Mouse (Mus musculus): ENCODE results near the gene Mrps21. TPM values are rescaled to one million over a fixed set of nuclear protein-coding genes. Genes with fewer than 3 reads are reported as not detected.

Mrps21 gene
- 5.5 and 129 TPM in 2 replicates for polyA plus RNA-seq (2012; ENCODE audit: low replicate concordance)

DNA sequence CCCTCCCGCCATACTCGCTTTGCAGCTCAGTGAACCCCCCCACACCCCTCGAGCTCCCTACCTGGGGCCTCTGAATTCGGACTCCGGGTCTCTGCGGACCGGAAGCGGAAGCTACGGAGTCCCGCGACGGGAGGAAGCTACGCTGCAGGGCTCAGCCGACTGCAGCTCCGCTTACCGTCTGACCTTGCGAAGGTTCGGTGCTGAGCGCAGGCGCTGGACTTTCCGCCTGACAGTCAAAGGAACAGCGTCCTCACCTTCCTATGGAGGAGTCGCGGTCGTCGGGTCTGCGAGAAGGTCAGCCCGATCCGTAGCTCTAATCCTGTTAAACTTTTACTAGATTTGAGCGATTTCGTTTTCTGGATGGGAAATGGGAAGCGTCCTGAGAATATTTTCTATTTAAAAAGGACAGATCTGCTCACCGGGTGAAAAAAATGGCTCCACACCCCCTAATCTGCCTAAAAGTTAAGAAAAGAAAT lies at the start of gene Mrps21:
Gene Mrps21, minus strand, starts transcription at position 128 of the 476 bp plus-strand sequence.

DNA sequence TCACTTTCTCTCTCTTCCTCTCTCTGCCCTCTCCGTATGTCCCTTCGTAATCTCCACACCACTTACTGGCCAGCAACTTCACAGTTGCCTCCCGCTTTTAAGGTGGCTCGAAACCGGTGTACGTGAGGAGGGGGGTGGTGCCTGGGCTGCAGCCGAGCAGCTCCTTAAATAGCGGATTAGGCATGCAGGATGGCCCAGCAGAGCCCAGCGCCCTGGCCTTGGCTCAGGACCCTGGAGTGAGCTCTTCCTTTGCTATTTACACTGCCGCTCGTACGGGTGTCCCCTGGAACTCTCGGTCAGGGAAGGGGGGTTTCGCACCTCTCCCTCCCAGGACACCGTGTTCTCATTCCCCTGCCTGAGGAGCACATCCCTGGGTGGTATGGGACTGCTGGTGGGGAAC lies 33.2 kb upstream of the Mrps21 start, which contains the start of gene Car14:
Gene Car14, minus strand, starts transcription at position 124 of the 400 bp plus-strand sequence.

GRCm38 (mm10) chr3:95893606-95894316 lies 22.4 kb upstream of the Mrps21 start, which contains the start of gene Aph1a:
Aph1a (plus strand) TSS chr3:95893969.

GRCm38 (mm10) chr3:95891211-95892065 lies 20.1 kb upstream of the Mrps21 start, which contains the start of gene BC028528:
BC028528 (minus strand) TSS chr3:95892005.

DNA sequence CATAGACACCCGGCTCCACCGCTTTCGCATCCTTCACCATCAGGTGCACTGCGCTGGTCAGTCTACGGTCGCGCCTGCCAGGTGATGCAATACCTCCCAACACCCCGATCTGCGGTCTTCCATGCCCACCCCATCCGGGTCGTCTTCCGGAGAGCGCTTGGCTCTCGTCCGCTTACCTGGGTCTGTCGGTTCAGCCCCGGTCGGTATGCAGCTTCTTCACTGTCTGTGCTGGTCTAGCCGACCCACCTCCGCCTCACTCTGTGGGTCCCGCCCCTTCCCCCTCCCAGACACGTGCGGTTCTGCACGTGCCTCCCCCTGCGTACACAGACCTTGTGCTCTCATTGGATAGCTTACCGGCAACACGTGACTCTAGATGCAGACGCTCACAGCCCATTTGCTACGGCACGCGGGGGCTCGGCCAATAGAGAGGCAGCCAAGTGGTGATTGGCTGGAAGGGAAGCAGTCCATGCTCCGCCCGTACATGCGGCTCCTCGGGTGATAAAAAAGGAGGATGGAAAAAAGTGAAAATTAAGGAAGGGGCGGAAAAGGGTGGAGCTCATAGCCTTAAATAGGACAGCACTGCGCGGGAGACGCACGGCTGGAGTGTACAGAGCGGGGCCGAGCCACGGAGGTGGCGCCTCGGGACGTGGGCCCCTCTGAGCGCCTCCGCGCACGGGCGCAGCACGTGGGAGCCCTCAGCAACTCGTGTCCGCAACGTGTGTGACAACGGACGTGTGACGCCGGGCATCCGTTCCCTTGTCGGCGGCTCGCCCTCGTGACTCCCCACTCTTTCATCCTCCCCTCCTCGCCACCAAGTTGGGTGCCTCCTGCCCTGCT lies 10.9 kb upstream of the Mrps21 start, which contains the start of gene Ciart:
Gene Ciart, minus strand, starts transcription at position 273 of the 837 bp plus-strand sequence.

DNA sequence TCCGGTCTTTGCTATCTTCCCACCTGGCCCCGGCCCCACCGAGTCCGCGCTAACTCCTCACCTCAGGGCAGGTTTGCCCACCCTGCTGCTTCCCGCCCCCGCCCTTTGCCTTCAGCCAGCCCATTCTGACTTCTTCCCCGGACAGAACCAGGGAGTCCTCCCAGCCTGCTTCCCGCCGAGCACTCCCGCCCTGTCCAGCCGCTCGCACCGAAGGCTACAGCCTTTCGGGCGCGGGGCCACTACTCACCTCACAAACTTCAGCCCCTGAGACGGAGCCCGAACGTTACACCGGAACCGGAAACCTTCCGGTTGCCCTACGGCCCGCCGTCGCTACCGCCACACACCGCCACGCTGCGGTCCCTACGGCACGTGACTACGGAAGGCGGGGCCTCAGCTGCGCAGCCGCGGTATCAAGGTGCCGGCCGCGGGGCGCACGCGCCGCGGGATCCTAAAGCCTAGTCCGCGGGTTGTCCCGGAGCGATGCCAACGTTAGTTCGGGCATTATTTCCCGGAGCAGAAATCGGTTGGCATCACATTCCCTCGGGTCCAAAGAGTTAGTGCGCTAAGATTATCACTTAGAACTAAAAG lies 15.7 kb downstream of the Mrps21 start, which contains the start of gene Prpf3:
Gene Prpf3, minus strand, starts transcription at position 384 of the 588 bp plus-strand sequence.

DNA sequence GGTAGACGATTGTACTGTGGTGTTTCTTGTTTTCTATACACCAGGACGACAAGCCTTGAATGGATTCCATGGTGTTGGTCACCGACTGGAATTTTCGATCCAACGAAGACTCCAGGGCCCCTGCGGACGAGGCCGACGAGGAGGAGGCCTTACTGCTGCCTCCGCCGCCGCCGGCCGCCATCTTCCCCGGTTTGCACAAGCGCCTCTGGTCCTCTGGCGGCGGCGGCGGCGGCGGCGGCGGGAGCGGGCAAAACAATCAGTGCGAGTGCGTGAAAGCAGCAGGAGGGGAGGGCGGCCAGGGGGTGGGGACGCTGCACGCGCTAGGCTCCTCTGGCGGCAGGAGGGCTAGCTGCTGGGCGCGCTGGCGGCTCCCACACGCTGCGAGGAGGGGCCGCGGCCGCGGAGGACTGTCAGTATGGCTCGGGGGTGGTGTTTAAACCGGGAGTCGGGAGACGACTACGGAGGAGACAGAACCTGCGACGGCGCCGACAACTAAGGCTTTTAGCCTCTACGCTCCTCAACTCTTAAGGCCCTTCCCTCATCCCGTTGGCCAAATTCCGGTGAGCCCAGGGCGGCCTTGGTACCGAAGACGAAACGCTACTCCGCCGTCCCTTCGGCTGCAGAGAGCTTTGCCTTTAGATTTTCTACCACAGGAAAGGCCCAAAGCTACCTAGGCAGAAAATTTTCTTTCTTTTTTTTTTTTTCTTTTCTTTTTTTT lies 52.6 kb downstream of the Mrps21 start, which contains the start of gene Rprd2:
Gene Rprd2, minus strand, starts transcription at position 293 of the 718 bp plus-strand sequence.

Other genes with a start within 250 kb of the Mrps21 start
- 18.6 and 25.3 TPM in 2 replicates for gene Ensa, start 246.5 kb downstream of the Mrps21 start, polyA plus RNA-seq (2012; ENCODE audit: low replicate concordance)
- 285 and 586 TPM in 2 replicates for gene Mcl1, start 212.7 kb downstream of the Mrps21 start, polyA plus RNA-seq (2012; ENCODE audit: low replicate concordance)
- 1.8 and 2.4 TPM in 2 replicates for gene Adamtsl4, start 183.6 kb downstream of the Mrps21 start, polyA plus RNA-seq (2012; ENCODE audit: low replicate concordance)
- 13.4 and 20.4 TPM in 2 replicates for gene Ecm1, start 131.9 kb downstream of the Mrps21 start, polyA plus RNA-seq (2012; ENCODE audit: low replicate concordance)
- gene Tars2, start 111.3 kb downstream of the Mrps21 start, polyA plus RNA-seq (2012; ENCODE audit: low replicate concordance): 5.1 and 23.2 TPM in 2 replicates
- 4.0 and 10.0 TPM in 2 replicates for gene Rprd2, start 52.7 kb downstream of the Mrps21 start, polyA plus RNA-seq (2012; ENCODE audit: low replicate concordance)
- 4.5 and 12.9 TPM in 2 replicates for gene Prpf3, start 15.6 kb downstream of the Mrps21 start, polyA plus RNA-seq (2012; ENCODE audit: low replicate concordance)
- gene Ciart, start 10.7 kb upstream of the Mrps21 start, polyA plus RNA-seq (2012; ENCODE audit: low replicate concordance): 1.7 and 2.3 TPM in 2 replicates
- 0.88 TPM in 1 of 2 replicates, not detected in the other for gene BC028528, start 20.5 kb upstream of the Mrps21 start, polyA plus RNA-seq (2012; ENCODE audit: low replicate concordance)
- 74.2 and 153 TPM in 2 replicates for gene Aph1a, start 22.4 kb upstream of the Mrps21 start, polyA plus RNA-seq (2012; ENCODE audit: low replicate concordance)
- not detected in 2 replicates for gene Car14, start 33.2 kb upstream of the Mrps21 start, polyA plus RNA-seq (2012; ENCODE audit: low replicate concordance)
- gene Anp32e, start 57.7 kb upstream of the Mrps21 start, polyA plus RNA-seq (2012; ENCODE audit: low replicate concordance): 47.1 and 116 TPM in 2 replicates
- gene Plekho1, start 124.5 kb upstream of the Mrps21 start, polyA plus RNA-seq (2012; ENCODE audit: low replicate concordance): 85.7 and 240 TPM in 2 replicates
- 4.6 and 7.9 TPM in 2 replicates for gene Vps45, start 186.9 kb upstream of the Mrps21 start, polyA plus RNA-seq (2012; ENCODE audit: low replicate concordance)
- gene Otud7b, start 233.0 kb upstream of the Mrps21 start, polyA plus RNA-seq (2012; ENCODE audit: low replicate concordance): 10.2 and 10.8 TPM in 2 replicates